Mouse (Mus musculus): ENCODE data around the gene Clec4g. TPM values are rescaled to one million over a fixed set of nuclear protein-coding genes. Genes with fewer than 3 reads are reported as not detected.

Gene Clec4g
- polyA plus RNA-seq, 1 experiment from 2014 or later, result not detected

DNA sequence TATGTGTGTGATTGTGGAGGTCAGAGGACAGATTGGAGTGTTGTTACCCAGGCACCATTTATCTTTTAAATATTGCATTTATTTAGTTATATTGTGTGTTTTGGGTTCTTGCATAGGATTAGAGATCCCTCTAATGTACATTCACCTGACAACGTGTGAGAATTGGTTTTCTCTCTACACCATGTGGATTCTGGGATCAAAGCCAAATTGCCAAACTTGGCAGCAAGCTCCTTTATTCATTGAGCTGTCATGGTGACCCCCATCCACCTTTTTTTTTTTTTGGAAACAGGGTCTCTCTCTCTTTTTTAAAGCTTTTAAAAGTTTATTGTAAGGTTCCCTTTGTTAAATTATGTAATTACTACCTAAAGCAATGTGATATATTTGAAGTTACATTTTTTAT lies 590 bp upstream of the Clec4g start:
- DNase-seq (peak; percentile 40), ATAC-seq (ENCODE audit: insufficient read depth) (no peak)
- no peak overlapping the region for H3K27ac ChIP-seq (ENCODE audit: low read depth)
- H3K9me3 ChIP-seq (ENCODE audit: low read depth, low read length), result no peaks in the 10 kb centered on the region
- H3K27me3 ChIP-seq (ENCODE audit: insufficient read depth, low read length), result no peaks in the 10 kb centered on the region
- no peak for TF ChIP-seq CTCF (IDR thresholded peaks at IDR 0.05; ENCODE audit: low read depth)
- no peak overlapping the region for H3K4me3 ChIP-seq (ENCODE audit: low read depth, low read length)
- 32% methylated on average over 1 of the region's 1 CpGs for WGBS
- no peaks in the 10 kb centered on the region for H3K4me1 ChIP-seq (ENCODE audit: insufficient read depth)
- no peak overlapping the region for H3K9ac ChIP-seq
- no peaks in the 10 kb centered on the region for H3K36me3 ChIP-seq (ENCODE audit: insufficient read depth)
- no peak overlapping the region for H3K4me2 ChIP-seq

DNA sequence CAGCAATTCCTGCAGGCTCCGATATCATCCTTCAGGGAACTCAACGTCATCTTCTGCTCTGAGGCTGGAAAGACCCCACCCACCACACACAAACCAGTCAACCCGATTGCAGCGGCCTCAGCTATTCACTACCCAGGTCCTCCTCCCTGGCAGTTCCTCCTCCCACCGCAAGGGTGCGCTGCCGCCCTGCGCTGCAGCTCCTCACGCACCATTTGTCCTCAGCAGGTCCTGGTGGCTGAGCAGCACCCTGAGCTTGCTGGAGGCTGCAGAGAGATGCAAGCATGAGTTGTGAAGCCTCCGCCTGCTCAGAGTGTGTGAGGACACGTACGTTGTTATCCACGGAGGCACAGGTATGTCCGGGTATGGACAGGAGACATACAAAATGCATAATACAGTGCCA lies 1.9 kb downstream of the Clec4g start:
- no peaks in the 10 kb centered on the region for H3K9me3 ChIP-seq (ENCODE audit: low read depth, low read length)
- peak; percentile 73 for ATAC-seq (ENCODE audit: insufficient read depth)
- H3K27ac ChIP-seq (ENCODE audit: low read depth), result no peak overlapping the region
- H3K9ac ChIP-seq, result no peak overlapping the region
- WGBS, result 13% methylated on average over 14 of the region's 14 CpGs
- H3K4me1 ChIP-seq (ENCODE audit: insufficient read depth), result no peaks in the 10 kb centered on the region
- H3K4me3 ChIP-seq (ENCODE audit: low read depth, low read length), result no peak overlapping the region
- no peaks in the 10 kb centered on the region for H3K27me3 ChIP-seq (ENCODE audit: insufficient read depth, low read length)
- no peak overlapping the region for H3K4me2 ChIP-seq
- DNase-seq, result peak; percentile 79
- TF ChIP-seq CTCF (IDR thresholded peaks at IDR 0.05; ENCODE audit: low read depth), result peak; percentile 97
- no peaks in the 10 kb centered on the region for H3K36me3 ChIP-seq (ENCODE audit: insufficient read depth)

DNA sequence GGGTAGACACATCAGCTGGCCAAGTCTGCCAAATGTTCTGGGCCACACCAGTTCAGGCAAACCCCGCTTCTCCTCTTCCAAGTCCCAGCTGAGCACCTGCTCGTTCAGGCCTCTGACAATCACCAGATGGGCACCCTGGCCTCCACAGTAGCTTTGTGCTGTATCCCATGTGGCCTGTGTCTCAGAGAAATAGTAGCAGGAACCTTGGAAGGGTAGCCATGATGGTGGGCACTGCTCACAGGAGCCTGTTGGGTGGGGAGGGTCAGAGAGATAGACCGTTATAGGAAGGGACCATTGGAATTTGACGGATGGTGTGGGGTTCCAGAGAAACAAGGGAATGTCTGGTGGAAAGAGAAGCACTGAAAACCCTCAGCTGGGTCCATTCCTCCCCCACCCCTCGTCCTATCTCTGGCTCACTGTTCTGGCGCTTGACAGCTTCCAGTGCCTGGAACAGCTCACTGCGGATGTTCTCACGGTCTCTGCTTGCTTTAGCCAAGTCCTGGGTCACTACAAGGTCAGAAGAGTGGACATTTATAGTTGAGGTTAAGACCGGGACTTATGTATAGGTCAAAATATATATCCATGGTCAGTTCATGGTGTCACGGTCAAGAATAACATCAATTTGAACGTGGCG lies 3.0 kb downstream of the Clec4g start:
- no peaks in the 10 kb centered on the region for H3K4me1 ChIP-seq (ENCODE audit: insufficient read depth)
- no peaks in the 10 kb centered on the region for H3K9me3 ChIP-seq (ENCODE audit: low read depth, low read length)
- no peak overlapping the region for H3K4me3 ChIP-seq (ENCODE audit: low read depth, low read length)
- no peaks in the 10 kb centered on the region for H3K36me3 ChIP-seq (ENCODE audit: insufficient read depth)
- no peak overlapping the region for H3K4me2 ChIP-seq
- H3K27ac ChIP-seq (ENCODE audit: low read depth), result no peak overlapping the region
- no peak for ATAC-seq (ENCODE audit: insufficient read depth)
- no peak for TF ChIP-seq CTCF (IDR thresholded peaks at IDR 0.05; ENCODE audit: low read depth)
- no peak overlapping the region for H3K9ac ChIP-seq
- DNase-seq, result no peak
- H3K27me3 ChIP-seq (ENCODE audit: insufficient read depth, low read length), result no peaks in the 10 kb centered on the region
- 73% methylated on average over 12 of the region's 12 CpGs for WGBS

DNA sequence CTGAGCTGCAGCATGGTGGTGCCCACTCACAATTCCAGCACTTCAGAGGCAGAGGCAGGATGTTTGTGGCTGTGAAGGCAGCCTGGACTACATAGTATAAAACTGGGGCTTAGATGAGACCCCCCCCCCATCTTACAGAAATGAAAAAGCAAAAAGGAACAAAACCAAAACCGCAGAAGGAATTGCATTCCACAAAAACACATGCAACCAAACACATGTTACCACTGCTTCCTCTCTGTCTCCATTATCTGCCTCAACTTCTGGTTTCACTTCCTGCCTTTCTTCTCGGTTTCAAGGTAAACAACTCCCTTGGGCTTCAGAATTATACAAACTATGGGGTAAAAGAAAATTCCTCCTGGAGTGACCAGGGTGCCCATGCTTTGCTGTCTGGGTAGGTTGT lies 8.8 kb downstream of the Clec4g start:
- no peak overlapping the region for H3K4me2 ChIP-seq
- no peaks in the 10 kb centered on the region for H3K9me3 ChIP-seq (ENCODE audit: low read depth, low read length)
- ATAC-seq (ENCODE audit: insufficient read depth), result no peak
- DNase-seq, result peak; percentile 21
- no peak overlapping the region for H3K9ac ChIP-seq
- H3K27me3 ChIP-seq (ENCODE audit: insufficient read depth, low read length), result no peaks in the 10 kb centered on the region
- H3K36me3 ChIP-seq (ENCODE audit: insufficient read depth), result no peaks in the 10 kb centered on the region
- no peak overlapping the region for H3K27ac ChIP-seq (ENCODE audit: low read depth)
- 44% methylated on average over 2 of the region's 2 CpGs for WGBS
- no peaks in the 10 kb centered on the region for H3K4me1 ChIP-seq (ENCODE audit: insufficient read depth)
- no peak for TF ChIP-seq CTCF (IDR thresholded peaks at IDR 0.05; ENCODE audit: low read depth)
- H3K4me3 ChIP-seq (ENCODE audit: low read depth, low read length), result no peak overlapping the region

DNA sequence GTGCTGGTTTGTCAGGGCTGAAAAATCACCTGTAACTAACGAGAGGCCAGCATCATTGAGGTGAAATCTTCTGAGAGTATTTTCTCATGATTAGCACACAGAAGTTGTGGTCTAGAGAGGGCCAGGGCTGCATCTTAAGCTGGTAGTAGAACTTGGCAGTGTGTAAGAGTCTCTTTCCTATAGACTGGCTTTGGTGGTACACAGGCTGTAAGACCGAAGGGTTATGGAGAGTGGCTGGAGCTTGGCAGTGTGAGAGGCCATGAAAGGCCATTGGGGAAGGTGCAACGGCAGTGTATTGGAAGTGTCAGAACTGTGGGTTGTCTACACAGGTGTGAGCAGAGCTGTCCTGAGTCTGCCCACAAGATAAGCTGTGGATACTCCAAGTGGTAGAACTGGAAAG lies 10.1 kb downstream of the Clec4g start:
- Histone ChIP-seq H3K36me3 (ENCODE audit: insufficient read depth) (no peaks in the 10 kb centered on the region), H3K9me3 (ENCODE audit: low read depth, low read length) (no peaks in the 10 kb centered on the region), H3K27me3 (ENCODE audit: insufficient read depth, low read length) (no peaks in the 10 kb centered on the region), H3K27ac (ENCODE audit: low read depth) (no peak overlapping the region), H3K4me1 (ENCODE audit: insufficient read depth) (no peaks in the 10 kb centered on the region), H3K4me2 (no peak overlapping the region), H3K4me3 (ENCODE audit: low read depth, low read length) (no peak overlapping the region), H3K9ac (no peak overlapping the region)
- DNase-seq (no peak), ATAC-seq (ENCODE audit: insufficient read depth) (no peak)
- 78% methylated on average over 3 of the region's 3 CpGs for whole genome bisulfite sequencing
- TF ChIP-seq CTCF (IDR thresholded peaks at IDR 0.05; ENCODE audit: low read depth), result no peak

DNA sequence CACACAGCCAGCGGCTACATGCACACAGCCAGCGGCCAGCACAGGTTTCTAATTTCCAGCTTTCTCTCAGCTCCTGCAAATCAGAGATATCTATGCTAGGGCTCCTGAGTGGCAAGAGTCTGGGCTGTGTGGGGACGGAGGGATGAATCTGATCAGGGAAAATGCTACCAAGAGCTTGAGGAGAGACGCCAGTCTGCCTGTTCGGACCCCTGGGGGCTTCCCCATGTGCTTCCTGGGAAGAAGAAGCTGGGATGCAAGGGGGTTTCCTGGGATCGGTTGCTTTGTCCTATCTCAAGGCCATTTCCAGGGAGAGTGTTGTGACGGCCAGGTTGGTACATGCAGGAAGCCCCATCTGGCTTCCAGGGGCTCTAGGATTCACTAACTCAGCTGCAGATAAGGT lies 12.8 kb downstream of the Clec4g start:
- ATAC-seq (ENCODE audit: insufficient read depth), result no peak
- H3K4me3 ChIP-seq (ENCODE audit: low read depth, low read length), result no peak overlapping the region
- no peak overlapping the region for H3K4me2 ChIP-seq
- WGBS, result 65% methylated on average over 7 of the region's 7 CpGs
- DNase-seq, result no peak
- no peaks in the 10 kb centered on the region for H3K36me3 ChIP-seq (ENCODE audit: insufficient read depth)
- H3K9ac ChIP-seq, result no peak overlapping the region
- no peak overlapping the region for H3K27ac ChIP-seq (ENCODE audit: low read depth)
- H3K4me1 ChIP-seq (ENCODE audit: insufficient read depth), result no peaks in the 10 kb centered on the region
- no peak for TF ChIP-seq CTCF (IDR thresholded peaks at IDR 0.05; ENCODE audit: low read depth)
- H3K27me3 ChIP-seq (ENCODE audit: insufficient read depth, low read length), result no peaks in the 10 kb centered on the region
- no peaks in the 10 kb centered on the region for H3K9me3 ChIP-seq (ENCODE audit: low read depth, low read length)

DNA sequence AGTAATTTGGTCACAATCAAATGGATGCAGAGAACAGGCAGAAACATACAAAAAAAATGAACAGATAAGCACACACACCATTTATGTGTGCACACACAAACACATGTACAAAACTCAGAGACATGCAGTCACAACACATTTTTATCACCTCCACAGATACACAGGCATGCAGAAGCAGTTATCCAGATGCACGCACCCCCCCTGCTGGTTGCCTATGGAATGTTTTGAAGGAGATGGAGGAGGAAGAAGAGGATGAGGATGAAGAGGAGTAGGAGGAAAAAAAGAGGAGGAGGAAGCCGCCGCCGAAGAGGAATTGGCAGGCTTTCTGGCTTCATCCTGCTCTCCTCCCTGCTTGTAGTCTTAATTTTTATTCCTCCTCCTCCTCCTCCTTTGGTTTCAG lies 14.7 kb downstream of the Clec4g start:
- 56% methylated on average over 4 of the region's 4 CpGs for WGBS
- no peak overlapping the region for H3K9ac ChIP-seq
- TF ChIP-seq CTCF (IDR thresholded peaks at IDR 0.05; ENCODE audit: low read depth), result peak; percentile 52
- no peaks in the 10 kb centered on the region for H3K4me1 ChIP-seq (ENCODE audit: insufficient read depth)
- no peaks in the 10 kb centered on the region for H3K9me3 ChIP-seq (ENCODE audit: low read depth, low read length)
- no peak overlapping the region for H3K4me3 ChIP-seq (ENCODE audit: low read depth, low read length)
- ATAC-seq (ENCODE audit: insufficient read depth) (no peak), DNase-seq (peak; percentile 9)
- no peak overlapping the region for H3K27ac ChIP-seq (ENCODE audit: low read depth)
- no peak overlapping the region for H3K4me2 ChIP-seq
- H3K27me3 ChIP-seq (ENCODE audit: insufficient read depth, low read length), result no peaks in the 10 kb centered on the region
- H3K36me3 ChIP-seq (ENCODE audit: insufficient read depth), result no peaks in the 10 kb centered on the region

DNA sequence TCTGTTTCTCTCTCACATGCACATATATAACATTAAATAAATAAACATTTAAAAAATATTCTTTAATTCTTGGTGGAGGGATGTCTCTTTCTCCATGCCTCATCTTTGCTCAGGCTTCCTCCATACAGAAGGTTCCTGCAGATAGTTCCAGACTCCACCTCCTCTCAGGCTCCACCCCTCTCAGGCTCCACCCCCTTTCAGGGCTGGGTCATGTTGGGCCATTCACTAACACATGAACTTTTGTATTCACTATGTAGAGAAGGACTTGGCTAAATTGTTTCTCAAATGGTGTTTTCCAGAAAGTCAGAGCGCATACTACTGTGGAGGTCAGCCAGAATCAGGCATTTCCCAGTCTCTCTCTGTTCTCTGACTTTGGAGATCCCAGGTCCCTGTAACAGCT lies 19.0 kb downstream of the Clec4g start:
- Histone ChIP-seq H3K4me3 (ENCODE audit: low read depth, low read length) (no peak overlapping the region), H3K4me1 (ENCODE audit: insufficient read depth) (no peaks in the 10 kb centered on the region), H3K9ac (no peak overlapping the region), H3K36me3 (ENCODE audit: insufficient read depth) (no peaks in the 10 kb centered on the region), H3K4me2 (no peak overlapping the region), H3K27me3 (ENCODE audit: insufficient read depth, low read length) (no peaks in the 10 kb centered on the region), H3K27ac (ENCODE audit: low read depth) (no peak overlapping the region), H3K9me3 (ENCODE audit: low read depth, low read length) (no peaks in the 10 kb centered on the region)
- no peak for ATAC-seq (ENCODE audit: insufficient read depth)
- DNase-seq, result no peak
- 93% methylated on average over 1 of the region's 1 CpGs for WGBS
- no peak for TF ChIP-seq CTCF (IDR thresholded peaks at IDR 0.05; ENCODE audit: low read depth)
